In the genomic region with DNA sequence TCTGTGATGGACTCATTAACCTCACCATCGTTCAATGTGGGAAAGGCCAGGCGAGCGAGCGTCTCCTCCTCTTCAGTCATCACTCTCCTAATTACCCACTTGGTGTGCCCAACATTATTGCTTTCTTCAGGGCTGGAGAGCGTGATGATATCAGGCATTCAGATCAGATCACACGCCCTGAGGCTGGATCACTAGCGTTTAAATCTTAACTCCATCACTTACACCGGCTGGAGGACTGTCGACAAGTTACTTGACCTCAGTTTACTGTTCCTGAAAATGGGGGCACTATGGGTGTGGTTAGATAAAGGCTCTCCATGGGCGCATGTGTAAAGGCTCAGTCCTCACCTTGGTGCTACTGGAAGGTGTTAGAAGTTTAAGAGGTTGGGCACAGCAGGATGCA, we compare ENCODE assay signal across 15 mouse cellular contexts.
DNase-seq lines count a peak whose midpoint lies in the region; ATAC-seq and TF ChIP-seq lines count a peak whose summit lies in the region.
"Had no signal": no experiment of that assay in that cellular context is flagged by ENCODE, and none has a peak within 500 bp of the region (broad histone marks: within the 10 kb centered on the region; RNA-seq: fewer than 3 reads in every experiment).

No protein-coding gene starts in this region.

- peaks cover 7% of the 10 kb centered on the region for H3K4me1 ChIP-seq in heart, embryonic 13.5 days
- no peaks in the 10 kb centered on the region for H3K4me1 ChIP-seq in neural tube, embryonic 12.5 days
- no peaks in the 10 kb centered on the region for H3K4me1 ChIP-seq in neural tube, embryonic 15.5 days
- peaks cover 4% of the 10 kb centered on the region; the same call in 1 of the 2 replicates for H3K4me1 ChIP-seq in small intestine, adult 2 months (ENCODE audit: control insufficient read depth, insufficient read depth, insufficient read length, low read length)

- ATAC-seq in heart, embryonic 13.5 days (ENCODE audit: extremely low read depth, insufficient number of reproducible peaks, low FRiP score, low TSS enrichment) = no peak
- peak; percentile 9; the same call in 1 of the 2 replicates for ATAC-seq in neural tube, embryonic 12.5 days (ENCODE audit: low FRiP score, low read depth)
- ATAC-seq in neural tube, embryonic 15.5 days (ENCODE audit: low FRiP score) = no peak
- ATAC-seq: inflammation-experienced regulatory T-cells, adult 6 months had no signal

- no peaks in the 10 kb centered on the region for H3K36me3 ChIP-seq in heart, embryonic 13.5 days
- no peaks in the 10 kb centered on the region for H3K36me3 ChIP-seq in neural tube, embryonic 12.5 days
- no peaks in the 10 kb centered on the region for H3K36me3 ChIP-seq in neural tube, embryonic 15.5 days
- H3K36me3 ChIP-seq in small intestine, adult 2 months (ENCODE audit: control insufficient read depth, insufficient read depth, low read length) = no peaks in the 10 kb centered on the region

- H3K4me3 ChIP-seq in heart, embryonic 13.5 days = peak overlapping the region; percentile 29
- H3K4me3 ChIP-seq in neural tube, embryonic 12.5 days = no peak overlapping the region
- H3K4me3 ChIP-seq in neural tube, embryonic 15.5 days (replicated peaks) = no peak overlapping the region
- no peak overlapping the region for H3K4me3 ChIP-seq in small intestine, adult 2 months (ENCODE audit: low read depth, low read length)
- H3K4me3 ChIP-seq: left cerebral cortex, adult 2 months had no signal

- 48% methylated on average over 10 of the region's 10 CpGs for WGBS in heart, embryonic 13.5 days
- 42% methylated on average over 10 of the region's 10 CpGs for WGBS in neural tube, embryonic 12.5 days
- WGBS in neural tube, embryonic 15.5 days = 46% methylated on average over 10 of the region's 10 CpGs
- WGBS in small intestine, adult 2 months = 35% methylated on average over 10 of the region's 10 CpGs

- intact Hi-C loops in heart, postnatal 14 days (cut with DNase I) = no loop called here

- DNase-seq in heart, postnatal 14 days = no peak
- DNase-seq in liver = peak; percentile 23
- no peak for DNase-seq in right cerebral cortex, postnatal 14 days
- DNase-seq in adrenal gland, adult 18-20 months (ENCODE audit: low spot score in 2 of 2) = no peak
- DNase-seq: adrenal gland, adult 2 months; cerebellum, postnatal 36 days; kidney, postnatal 4 days; lung, postnatal 4 days; thymus, adult 18-20 months had no signal

- no peak overlapping the region for H3K9ac ChIP-seq in heart, embryonic 13.5 days
- H3K9ac ChIP-seq in neural tube, embryonic 12.5 days = no peak overlapping the region
- H3K9ac ChIP-seq in neural tube, embryonic 15.5 days (replicated peaks) = no peak overlapping the region

- H3K27ac ChIP-seq in heart, embryonic 13.5 days (replicated peaks) = no peak overlapping the region
- H3K27ac ChIP-seq in neural tube, embryonic 12.5 days = no peak overlapping the region
- H3K27ac ChIP-seq in neural tube, embryonic 15.5 days (replicated peaks) = no peak overlapping the region
- H3K27ac ChIP-seq in small intestine, adult 2 months (ENCODE audit: insufficient read depth, low read depth, low read length) = 0 out of 2 replicates have a peak overlapping the region, but pooled peaks have one; percentile 23
- H3K27ac ChIP-seq: left cerebral cortex, adult 2 months had no signal

- no peak for TF ChIP-seq POLR2A in small intestine, adult 2 months (IDR thresholded peaks at IDR 0.05; ENCODE audit: low read depth, low read length)

- peak overlapping the region; percentile 61 for H3K4me2 ChIP-seq in heart, embryonic 13.5 days
- H3K4me2 ChIP-seq in neural tube, embryonic 12.5 days (replicated peaks) = no peak overlapping the region
- H3K4me2 ChIP-seq in neural tube, embryonic 15.5 days = no peak overlapping the region

- H3K9me3 ChIP-seq in heart, embryonic 13.5 days = no peaks in the 10 kb centered on the region
- no peaks in the 10 kb centered on the region for H3K9me3 ChIP-seq in neural tube, embryonic 12.5 days
- H3K9me3 ChIP-seq in neural tube, embryonic 15.5 days (replicated peaks) = no peaks in the 10 kb centered on the region

- H3K27me3 ChIP-seq in heart, embryonic 13.5 days (replicated peaks) = no peaks in the 10 kb centered on the region
- no peaks in the 10 kb centered on the region for H3K27me3 ChIP-seq in neural tube, embryonic 12.5 days (replicated peaks)
- no peaks in the 10 kb centered on the region for H3K27me3 ChIP-seq in neural tube, embryonic 15.5 days (replicated peaks)
- H3K27me3 ChIP-seq in small intestine, adult 2 months (ENCODE audit: control insufficient read depth, insufficient read depth, low read length) = no peaks in the 10 kb centered on the region

- no peak for TF ChIP-seq CTCF in small intestine, adult 2 months (IDR thresholded peaks at IDR 0.05; ENCODE audit: extremely low read depth, insufficient read length, insufficient replicate concordance, low read depth, low read length)
